Mouse (Mus musculus) embryonic fibroblast, embryonic 13.5 days (primary cell): ENCODE results near the gene Car8.

Experiments
- CTCF ChIP-seq: IDR thresholded peaks from 2 replicates; pipeline ENCODE4 v1.5.1; 2011; ENCODE audit warnings: mild to moderate bottlenecking, control low read depth, low read length, moderate library complexity, borderline replicate concordance; ENCODE audit not compliant: insufficient read depth
- POLR2A ChIP-seq: IDR thresholded peaks from 2 replicates; pipeline ENCODE4 v1.6.1; 2011; ENCODE audit warnings: low read depth, mild to moderate bottlenecking, control low read depth, low read length, moderate library complexity

DNA sequence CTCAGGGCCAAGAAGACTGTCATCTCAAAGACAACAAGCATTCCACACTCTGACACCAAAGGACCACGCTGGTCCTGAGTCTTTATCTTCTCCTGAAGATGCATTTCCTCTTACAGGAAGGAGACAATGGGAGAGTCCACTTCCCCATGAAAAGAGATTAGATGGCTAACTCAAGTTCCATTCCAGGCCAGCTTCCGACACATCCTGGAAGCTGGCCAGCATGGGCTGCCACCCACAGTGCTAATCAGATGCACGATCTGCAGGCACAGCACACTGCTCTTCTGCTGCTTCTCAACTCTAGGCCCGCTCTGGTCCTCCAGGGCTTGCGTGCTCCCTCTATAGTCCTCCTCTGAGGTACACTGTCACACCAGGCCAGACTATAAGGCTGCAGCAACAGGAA lies 40.8 kb downstream of the Car8 start:
- TF ChIP-seq CTCF (no peak), POLR2A (no peak)
